Mouse (Mus musculus) adrenal gland, adult (tissue): Measurements from ENCODE around the gene Gm49366.
"Not testable (repeated sequence)": the region's sequence is repeated elsewhere in the genome, so short reads cannot be mapped to it uniquely, and the experiment has no call there.

Experiments used
- DNase-seq, 2 experiments: peaks; one replicate each; pipeline ENCODE4 v3.0.0; 2022 to 2023; ENCODE audit warnings: low spot score in 1 of 2; ENCODE audit not compliant: inconsistent age in 2 of 2

The Gm49366 gene

DNA sequence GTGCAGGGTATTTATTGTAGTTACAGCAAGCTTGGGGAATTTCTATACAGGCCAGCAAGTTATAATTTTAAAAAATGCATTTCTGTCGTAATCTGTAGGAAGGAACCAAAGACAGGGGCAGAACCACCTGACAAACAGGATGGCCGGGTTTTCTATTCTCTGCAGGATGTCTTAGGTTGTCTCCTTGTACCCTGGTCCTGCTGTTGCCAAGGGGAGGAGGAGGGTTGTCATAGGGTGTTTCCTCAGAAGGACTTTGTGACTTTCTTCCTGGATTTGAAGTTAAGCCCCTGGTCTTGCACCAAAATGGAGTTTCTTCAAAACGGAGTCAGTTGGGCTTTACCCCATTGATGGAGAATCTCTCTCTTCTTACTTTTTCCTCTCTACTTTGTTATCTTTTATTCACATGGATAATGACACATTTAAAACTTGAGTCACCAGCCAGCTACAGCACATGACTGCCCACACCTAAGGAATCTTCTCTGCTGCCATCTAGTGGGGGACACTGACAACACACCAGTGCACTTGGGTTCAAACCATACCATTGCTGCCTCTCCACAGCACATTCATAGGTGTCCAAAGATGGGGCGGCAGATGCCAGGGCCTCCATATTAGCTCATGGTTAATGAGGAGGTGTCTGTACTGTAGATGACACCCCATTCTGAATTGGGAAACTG, 7.9 kb upstream of the Gm49366 start:
- DNase-seq = peak; percentile 80 to 94

DNA sequence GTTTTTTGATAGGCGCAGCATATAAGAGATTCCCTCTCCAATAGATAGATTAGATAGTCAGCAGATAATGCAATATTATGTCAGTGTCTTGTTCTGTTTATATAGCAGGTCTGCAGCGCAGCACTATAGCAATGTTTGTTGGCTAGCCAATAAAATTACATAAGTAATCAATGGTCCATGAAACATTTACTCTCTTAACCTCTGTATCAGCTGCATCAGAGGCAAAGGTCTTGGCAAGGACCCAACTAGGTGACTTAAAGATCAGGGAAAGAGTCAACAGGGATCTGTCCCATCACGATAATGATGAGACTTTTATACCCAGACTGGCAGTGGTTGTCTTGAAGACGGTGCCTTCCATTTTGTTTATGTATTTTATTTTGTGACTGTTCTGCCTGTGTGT, 5.9 kb upstream of the Gm49366 start:
- no peak for DNase-seq

DNA sequence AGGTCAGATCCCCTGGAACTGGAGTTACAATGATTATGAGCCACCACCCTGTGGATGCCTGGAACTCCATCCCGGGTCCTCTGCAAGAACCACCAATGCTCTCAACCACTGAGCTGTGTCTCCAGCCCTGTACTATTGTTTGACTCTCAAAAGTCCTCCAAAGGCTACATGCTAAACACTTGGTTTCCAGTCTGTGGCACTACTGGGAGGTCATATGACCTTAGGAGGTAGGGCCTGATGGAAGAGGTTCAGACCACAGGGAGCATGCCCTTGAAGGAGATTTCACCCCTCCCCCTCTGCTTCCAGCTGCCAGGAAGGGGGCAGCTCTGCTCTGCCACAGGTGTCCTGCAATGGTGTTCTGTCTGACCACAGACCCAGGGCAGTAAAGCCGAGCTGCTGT, 5.4 kb upstream of the Gm49366 start:
- DNase-seq = not testable (repeated sequence)

DNA sequence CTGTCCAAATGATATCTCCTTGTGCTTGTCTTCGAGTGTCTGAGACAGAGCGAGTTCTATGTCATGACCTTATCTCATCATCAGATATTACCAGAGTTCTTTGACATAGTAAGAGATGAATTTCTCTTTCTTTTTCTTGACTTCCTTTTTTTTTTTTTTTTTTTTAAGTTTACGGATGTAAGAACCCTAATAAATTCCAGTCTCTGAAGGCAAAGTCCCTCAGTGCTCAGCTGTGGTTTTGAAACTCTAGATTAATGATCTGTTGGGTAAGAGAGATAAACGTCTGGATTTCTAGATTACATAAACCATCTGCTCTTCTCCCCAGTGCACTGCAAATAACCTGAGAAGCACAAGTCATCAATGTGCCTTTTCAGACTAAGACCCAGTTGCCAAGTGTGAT, 4.6 kb upstream of the Gm49366 start:
- peak in 1 of 2 experiments; percentile 52 for DNase-seq

DNA sequence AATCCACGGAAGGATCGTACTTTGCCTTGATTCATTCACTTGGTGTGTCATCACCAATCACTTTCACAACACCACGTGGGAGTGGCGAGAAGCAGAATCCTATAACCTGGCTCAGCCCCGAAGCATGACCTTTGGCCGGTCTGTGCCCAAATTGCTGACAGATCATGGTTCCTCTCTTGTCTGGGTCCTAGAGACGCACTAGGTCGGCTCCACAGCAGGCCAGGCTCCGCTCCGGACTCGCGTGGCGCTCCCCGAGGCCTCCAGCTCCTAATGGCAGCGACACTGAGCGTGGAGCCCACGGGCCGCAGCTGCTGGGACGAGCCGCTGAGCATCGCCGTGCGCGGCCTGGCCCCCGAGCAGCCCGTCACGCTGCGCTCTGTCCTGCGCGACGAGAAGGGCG, 494 bp upstream of the Gm49366 start, which contains the start of gene Acot4:
Gene Acot4, plus strand, starts transcription at position 139 of the 400 bp plus-strand sequence.
- peak; percentile 42 to 81 for DNase-seq

DNA sequence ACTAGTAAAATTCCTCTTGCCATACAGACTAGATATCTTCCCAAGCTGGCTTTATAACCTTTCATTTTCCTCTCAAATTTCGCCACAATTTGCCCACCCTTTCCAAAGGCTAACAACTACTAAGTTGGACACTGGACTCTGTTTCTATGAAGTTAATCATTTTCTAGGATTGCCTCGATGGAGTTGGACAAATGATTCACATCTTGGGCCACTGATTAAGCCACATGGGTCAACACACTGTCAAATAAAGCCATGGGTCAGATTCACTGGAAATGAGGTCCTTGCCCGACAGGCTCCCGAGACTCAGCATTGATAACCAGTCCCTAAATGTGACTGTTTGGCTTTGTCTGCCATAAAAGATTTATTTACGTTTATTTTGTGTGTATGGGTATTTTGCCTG, 3.5 kb downstream of the Gm49366 start:
- DNase-seq = no peak

DNA sequence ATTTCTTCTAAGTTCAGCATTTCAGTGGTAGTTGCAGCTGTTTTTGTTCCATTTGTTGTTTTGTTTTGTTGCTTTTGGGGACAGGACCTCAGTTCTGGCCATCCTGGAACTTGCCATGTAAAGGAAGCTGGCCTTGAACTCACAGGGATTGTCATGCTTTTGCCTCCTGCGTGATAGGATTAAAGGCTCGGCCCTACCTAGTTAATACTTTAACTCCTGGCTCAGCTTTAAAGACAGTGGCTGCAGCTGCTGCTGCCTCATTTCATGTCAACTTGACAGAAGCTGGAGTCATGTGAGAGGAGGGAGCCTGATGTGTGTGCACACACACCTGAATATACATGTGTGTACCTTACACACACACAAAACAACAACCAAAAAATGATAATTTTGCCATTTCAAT, 5.3 kb downstream of the Gm49366 start:
- no peak for DNase-seq

DNA sequence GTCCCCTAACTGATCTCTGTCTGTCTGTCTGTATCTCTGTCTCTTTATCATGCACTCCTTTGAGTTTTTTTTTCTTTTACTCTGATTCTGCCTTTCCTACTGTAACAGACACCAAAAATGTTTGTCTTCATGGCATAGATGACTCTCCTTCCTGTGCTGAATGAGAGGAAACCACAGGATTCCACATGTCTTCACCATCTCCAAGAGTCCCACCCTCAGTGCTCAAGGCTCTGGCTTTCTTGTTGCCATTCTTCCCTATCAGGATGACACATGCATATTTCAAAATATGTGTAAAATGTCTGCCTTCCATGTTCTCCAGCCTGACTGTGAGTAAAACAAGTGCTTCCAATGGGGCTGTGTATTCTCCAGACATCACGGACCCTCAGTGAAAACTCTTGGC, 8.2 kb downstream of the Gm49366 start:
- no peak for DNase-seq

DNA sequence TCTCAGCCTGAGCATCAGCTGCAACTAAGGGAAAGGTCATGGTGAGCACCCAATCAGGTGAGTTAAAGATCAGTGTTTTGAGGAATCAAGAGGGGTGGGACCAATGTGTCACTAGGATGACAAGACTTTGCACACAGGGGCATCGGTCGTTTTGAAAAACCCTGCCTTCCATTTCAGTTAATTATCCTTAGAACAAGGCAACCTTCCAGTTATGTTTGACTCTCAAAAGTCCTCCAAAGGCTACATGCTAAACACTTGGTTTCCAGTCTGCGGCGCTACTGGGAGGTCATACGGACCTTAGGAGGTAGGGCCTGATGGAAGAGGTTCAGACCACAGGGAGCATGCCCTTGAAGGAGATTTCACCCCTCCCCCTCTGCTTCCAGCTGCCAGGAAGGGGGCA, 12.0 kb downstream of the Gm49366 start:
- DNase-seq = not testable (repeated sequence)

DNA sequence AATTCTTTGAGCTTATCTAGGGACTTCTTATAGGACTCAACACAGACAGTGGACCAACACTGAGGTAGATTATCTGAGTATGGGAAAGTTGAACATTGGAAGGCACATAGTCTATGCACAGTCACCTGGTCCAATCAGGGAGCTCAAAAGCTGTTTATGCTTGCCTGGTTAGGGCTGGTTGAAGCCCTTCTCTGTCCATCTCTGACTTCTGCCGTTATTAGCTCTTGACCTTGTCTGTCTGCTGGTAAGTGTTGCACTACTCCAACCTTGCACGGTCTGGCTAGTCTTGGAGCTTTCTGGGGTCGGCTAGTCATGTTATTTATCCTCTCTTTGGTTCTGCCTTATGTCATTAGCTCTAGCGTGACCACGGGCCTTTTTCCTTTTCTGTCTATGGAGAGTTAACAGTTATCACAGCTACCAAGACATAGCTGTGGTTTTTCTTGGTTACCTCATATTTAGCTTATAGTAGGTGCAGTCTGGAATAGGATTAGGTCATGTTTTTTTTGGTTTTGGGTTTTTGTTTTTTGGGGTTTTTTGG, 13.3 kb downstream of the Gm49366 start, which contains the start of gene Acot3:
Gene Acot3, plus strand, starts transcription at position 208 of the 538 bp plus-strand sequence.
- no peak for DNase-seq

DNA sequence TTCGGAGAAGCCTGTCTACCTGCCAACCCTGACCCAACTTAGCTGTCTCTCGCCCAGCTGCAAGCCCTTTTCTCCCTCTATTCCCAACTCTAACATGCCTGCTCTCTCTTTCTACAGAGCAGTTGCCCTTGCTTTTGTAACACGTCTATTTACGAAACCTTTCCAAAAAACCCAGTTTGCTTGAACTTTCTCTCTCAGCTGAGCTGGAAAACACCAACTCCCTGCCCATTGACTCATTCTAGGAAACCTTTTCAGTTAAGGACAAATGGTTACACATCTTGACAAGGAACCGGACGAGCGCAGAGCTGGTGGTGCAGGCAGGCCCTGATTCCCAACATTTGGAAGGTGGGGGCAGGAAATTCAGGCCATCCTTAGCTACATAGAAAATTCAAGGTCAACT, 13.9 kb downstream of the Gm49366 start:
- DNase-seq = peak in 1 of 2 experiments; percentile 49

DNA sequence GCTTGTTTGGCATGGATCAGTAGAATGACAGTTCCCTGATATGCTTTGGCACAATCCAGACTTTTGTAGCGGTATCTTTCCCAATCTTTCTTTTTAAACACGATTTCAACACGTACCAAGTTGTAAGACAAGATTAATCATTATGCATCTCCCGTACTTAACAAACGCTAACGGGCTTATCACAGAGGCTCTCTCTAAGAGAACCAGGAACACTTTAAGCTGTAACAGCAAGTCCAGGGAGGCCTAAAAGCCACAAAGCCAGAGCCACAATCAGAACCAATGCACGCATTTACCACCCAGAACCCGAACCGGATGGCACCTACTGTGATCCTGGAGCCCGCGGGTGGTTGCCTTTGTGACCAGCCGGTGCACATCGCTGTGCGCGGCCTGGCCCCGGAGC, 14.4 kb downstream of the Gm49366 start:
- DNase-seq = peak in 1 of 2 experiments; percentile 48

DNA sequence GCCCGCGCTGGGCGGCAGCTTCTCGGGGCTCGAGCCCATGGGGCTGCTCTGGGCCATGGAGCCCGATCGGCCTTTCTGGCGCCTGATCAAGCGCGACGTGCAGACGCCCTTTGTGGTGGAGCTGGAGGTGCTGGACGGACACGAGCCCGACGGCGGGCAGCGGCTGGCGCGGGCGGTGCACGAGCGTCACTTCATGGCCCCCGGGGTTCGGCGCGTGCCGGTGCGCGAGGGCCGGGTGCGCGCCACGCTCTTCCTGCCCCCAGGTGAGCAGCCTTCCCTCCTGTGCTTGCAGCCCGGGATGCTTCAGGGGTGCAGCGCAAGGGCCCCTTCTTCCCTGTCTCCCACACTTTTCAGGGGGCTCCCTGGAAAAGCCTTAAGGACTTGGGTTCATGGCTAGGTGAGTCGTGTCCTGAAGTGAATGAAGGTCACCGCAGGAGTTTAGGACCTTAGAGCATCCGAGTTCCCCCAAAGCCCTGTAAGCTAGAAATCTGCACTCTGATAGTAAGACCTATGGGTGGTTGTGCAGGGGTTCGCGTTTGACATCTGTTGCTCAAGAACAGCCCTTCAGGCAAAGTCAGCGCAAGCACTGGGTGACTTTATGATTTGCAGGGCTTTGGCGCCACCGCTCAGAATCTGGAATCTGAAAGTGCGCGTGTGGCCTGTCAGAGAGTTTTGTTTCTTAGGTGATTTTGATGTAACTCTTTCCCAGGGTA, 15.1 kb downstream of the Gm49366 start:
- DNase-seq = peak in 1 of 2 experiments; percentile 59

DNA sequence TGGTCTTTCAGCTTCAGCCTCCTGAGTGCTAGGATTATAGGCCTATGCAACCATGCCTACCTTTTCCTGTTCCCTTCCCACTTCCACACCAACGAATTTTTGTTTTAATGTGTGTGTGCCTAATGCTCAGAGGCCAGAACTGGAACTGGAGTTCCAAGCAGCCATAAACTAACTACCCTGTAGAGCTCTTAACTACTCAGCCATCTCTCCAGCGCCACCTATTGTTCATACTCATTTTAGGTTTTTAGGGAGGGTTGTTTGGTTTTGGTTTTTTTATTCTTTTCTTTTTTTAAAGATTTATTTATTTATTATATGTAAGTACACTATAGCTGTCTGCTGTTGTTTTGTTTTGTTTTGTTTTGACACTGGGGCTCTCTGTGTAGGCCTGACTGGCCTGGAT, 22.2 kb downstream of the Gm49366 start:
- peak in 1 of 2 experiments; percentile 71 for DNase-seq

DNA sequence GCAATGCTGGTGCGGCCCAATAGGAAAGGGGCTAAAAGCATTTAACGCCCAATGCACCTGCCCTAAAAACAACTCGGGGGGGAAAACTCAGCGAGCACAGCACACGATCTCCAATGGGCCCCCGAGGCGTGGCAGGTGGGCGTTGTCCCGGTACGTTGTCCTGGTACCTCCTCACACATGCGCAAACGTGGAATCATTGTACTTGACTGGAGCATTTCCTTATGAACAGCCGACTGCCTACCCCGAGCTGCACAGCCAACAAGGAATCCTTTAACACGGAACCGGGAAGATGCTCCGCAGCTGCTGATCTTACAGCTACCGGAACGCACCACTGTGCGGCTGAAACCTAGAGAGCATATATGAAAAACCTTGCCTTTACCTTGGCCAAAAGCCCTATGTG, 23.6 kb downstream of the Gm49366 start:
- DNase-seq = no peak

DNA sequence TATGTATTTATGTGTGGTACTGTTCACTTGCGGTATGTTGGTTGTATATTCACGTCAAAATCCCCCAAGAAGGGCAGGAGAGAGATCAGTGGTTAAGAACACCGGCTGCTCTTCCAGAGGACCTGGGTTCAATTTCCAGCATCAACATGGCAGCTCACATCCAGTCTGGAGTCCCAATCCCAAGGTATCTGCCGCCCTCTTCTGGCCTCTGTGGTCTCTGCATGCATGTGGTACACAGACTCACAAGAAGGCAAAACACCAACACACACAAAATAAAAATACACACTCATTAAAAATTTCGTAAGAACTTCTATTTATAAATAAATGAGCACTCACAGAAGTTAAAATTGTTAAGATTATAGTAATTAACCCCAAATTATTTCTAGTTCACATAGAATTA, 24.5 kb downstream of the Gm49366 start:
- DNase-seq = peak in 1 of 2 experiments; percentile 35

DNA sequence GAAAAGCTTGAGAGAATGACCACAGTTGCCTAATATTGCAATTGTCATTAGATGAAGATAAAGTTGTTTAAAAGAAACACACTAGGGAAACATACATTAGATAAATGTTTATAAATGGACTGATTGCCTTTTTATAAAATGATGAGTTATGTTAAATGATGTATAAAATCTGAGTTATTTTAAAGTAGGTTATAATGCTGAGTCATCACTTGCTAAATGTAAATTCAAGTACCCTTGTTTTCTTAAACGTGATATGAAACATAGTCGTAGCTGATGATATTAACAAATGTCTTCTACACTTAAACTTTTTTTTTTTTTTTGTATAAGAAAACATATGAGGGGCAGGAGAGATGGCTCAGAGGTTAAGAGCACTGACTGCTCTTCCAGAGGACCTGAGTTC, 25.1 kb downstream of the Gm49366 start:
- no peak for DNase-seq

DNA sequence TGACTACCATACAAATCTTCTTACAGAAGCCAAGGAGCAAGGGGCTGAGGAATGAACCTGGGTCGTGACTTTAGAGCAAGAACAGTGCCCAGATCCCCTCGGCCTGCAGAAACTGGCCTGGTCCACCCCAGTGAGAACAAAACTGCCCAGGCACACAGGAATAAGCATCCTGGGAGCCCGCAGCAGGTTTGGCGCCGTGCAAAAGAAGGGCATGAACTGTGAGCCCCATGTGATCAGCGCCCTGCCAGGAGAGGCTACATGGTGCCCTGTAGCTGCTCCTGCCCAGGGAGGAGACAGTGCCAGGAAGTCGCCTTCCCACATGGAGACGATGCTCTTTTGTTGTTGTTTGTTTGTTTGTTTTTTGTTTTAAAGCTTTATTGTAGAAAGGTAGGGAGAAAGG, 25.9 kb downstream of the Gm49366 start:
- DNase-seq = no peak

DNA sequence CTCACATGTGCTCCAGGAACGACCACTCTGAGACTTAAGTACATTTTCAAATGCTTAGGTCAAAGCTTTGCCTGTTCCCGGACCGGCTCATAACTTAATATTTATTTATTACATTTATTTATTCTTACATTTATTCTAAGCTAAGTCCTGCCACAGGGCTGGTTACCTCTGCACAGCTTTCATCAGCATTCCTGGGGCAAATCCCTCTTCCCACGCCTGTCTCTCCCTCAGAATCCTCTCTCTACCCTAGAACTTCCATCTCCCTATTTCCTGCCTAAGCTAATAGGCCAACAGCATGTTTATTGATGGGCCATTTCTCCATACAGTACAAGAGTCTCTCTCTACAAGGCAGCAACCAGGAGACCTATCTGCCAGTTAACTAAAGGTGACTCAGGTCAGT, 29.0 kb downstream of the Gm49366 start:
- DNase-seq = no peak

DNA sequence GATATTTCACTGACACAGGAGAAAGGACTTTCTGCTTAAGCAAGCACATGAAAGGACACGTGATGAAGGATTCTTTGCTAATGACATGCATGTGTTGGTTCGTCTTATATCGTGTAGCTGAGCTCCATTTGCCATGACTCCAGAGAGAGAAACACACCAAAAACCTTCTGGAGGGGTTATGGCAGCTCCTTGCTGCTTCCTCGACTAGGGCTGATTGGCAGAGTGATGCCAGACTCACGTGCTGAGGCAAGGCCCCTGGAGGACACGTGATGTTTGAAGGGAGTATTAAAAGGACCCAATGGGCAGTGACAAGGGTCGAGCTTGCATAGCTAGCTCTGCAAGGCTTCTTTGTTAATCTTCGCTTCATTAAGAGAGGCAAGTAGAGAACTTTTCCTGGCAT, 29.6 kb downstream of the Gm49366 start:
- DNase-seq = peak in 1 of 2 experiments; percentile 22

DNA sequence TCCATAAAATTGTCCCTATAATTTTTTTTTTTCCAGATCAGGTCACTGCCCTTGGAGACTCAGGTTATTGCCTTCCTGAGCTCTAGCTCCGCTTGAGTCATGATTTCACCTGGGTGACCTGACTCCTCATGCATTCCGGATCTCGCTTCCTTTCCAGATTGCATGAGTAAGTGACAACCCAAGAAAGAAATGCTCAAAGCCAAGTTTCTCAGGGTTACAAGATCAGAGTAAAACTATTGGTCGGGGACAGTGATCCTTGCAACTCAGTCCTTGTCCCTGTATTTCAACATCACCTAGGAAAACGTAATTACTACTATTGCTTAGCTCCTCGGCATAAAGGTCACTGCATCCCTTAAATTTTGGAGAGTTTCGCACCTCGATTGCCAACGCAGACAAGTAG, 30.3 kb downstream of the Gm49366 start, which contains the start of gene Acot5:
Gene Acot5, plus strand, starts transcription at position 340 of the 400 bp plus-strand sequence.
- peak in 1 of 2 experiments; percentile 58 for DNase-seq

DNA sequence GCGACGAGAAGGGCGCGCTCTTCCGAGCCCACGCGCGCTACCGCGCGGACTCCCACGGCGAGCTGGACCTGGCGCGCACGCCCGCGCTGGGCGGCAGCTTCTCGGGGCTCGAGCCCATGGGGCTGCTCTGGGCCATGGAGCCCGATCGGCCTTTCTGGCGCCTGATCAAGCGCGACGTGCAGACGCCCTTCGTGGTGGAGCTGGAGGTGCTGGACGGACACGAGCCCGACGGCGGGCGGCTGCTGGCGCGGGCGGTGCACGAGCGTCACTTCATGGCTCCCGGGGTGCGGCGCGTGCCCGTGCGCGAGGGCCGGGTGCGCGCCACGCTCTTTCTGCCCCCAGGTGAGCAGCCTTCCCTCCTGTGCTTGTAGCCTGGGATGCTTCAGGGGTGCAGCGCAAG, 30.8 kb downstream of the Gm49366 start:
- DNase-seq = peak; percentile 45 to 78
